Mouse (Mus musculus): ENCODE results near the gene Ccdc93. TPM values are rescaled to one million over a fixed set of nuclear protein-coding genes. Genes with fewer than 3 reads are reported as not detected.

Gene Ccdc93
- total RNA-seq, 2 experiments from 2014 or later, result 22.9 to 23.5 TPM

GRCm38 (mm10) chr1:121511186-121511585, 80.3 kb downstream of the Ccdc93 start:
- DNase-seq (ENCODE audit: low spot score in 2 of 2), result no peak

GRCm38 (mm10) chr1:121511966-121512365, 81.1 kb downstream of the Ccdc93 start:
- DNase-seq (ENCODE audit: low spot score in 2 of 2), result no peak

- no peak for DNase-seq (ENCODE audit: low spot score in 2 of 2)
Observed at GRCm38 (mm10) chr1:121518609-121519008, 87.8 kb downstream of the Ccdc93 start.

- DNase-seq (ENCODE audit: low spot score in 2 of 2), result no peak
Observed at GRCm38 (mm10) chr1:121527061-121527460, 96.2 kb downstream of the Ccdc93 start.

DNA sequence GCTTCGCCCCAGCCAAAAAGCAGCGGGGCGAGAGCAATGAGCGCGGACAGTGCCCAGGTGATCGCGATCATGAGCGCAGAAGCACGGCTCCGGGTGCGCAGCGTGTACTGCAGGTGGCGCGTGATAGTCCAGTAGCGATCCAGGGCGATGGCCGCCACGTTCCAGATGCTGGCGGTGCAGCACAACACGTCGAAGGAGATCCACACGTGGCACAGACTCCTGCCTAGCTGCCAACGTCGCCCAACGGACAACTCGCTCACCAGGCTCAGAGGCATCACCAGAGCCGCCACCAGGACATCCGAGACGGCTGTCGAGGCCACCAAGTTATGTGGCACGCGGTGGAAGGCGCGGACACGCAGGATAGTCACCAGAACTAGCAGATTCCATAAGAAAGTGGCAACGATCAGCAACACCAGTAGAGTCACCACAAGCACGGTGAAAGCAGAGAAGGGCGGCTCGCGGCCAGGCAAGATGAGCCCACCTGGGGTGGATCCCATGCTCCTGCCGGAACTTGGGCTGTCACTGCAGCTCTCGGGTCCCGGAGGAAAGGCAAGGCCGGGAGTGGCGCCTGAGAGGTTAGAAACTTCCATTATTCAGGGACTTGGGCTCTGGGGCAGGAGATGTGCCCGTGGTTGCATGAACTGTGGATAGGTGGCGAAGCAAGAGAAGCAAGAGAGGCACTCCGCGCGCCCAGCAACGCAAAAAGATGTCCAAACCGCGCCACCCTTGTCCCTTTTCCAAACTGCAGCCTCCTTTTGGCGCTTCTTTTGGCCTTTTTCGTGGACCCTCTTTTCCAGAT, 97.0 kb downstream of the Ccdc93 start:
- DNase-seq (ENCODE audit: low spot score in 2 of 2), result no peak

- DNase-seq (ENCODE audit: low spot score in 2 of 2), result no peak
Observed at GRCm38 (mm10) chr1:121528399-121528720, 97.5 kb downstream of the Ccdc93 start, which contains the start of gene Htr5b. Htr5b (minus strand) TSS chr1:121528465.

- DNase-seq (ENCODE audit: low spot score in 2 of 2), result no peak
Observed at GRCm38 (mm10) chr1:121529286-121529685, 98.4 kb downstream of the Ccdc93 start.

GRCm38 (mm10) chr1:121531439-121531838, 100.6 kb downstream of the Ccdc93 start:
- DNase-seq (ENCODE audit: low spot score in 2 of 2), result no peak

- DNase-seq (ENCODE audit: low spot score in 2 of 2), result no peak
Observed at GRCm38 (mm10) chr1:121540361-121540760, 109.5 kb downstream of the Ccdc93 start.

GRCm38 (mm10) chr1:121546844-121547243, 116.0 kb downstream of the Ccdc93 start:
- no peak for DNase-seq (ENCODE audit: low spot score in 2 of 2)

DNA sequence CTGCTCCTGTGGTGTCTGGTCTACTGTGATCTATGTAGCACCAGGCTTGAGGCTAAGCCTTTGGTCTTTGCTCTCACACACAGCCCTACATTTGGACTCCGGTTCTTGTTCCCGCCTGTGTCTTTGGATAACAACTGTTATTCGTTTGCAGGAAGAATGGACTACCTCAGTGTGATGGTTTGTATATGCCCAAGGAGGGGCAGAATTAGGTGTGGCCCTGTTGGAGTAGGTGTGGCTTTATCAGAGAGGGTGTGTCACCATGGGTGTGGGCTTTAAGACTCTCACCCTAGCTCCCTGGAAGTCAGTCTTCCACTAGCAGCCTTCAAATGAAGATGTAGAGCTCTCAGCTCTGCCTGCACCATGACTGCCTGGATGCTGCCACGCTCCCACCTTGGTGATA, 117.8 kb downstream of the Ccdc93 start:
- no peak for DNase-seq (ENCODE audit: low spot score in 2 of 2)

DNA sequence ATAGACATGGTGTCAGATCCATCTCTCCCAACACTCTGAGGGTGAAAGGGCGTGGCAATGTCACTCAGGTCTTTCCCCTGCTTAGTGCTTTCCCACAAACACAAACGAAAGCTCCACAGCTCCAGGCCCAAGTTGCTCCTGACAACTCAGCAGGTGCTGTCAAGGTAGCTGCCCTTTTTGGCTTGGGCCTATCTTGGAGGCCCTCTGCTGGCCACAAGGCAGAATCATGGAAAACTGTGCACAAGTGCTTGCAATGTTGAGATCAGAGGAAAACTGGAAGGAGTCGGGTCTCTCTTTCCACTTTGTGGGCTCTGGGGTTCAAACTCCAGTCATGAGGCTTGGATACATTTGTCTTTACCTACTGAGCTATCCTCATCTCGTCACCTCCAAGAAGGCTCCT, 118.6 kb downstream of the Ccdc93 start:
- DNase-seq (ENCODE audit: low spot score in 2 of 2), result no peak

DNA sequence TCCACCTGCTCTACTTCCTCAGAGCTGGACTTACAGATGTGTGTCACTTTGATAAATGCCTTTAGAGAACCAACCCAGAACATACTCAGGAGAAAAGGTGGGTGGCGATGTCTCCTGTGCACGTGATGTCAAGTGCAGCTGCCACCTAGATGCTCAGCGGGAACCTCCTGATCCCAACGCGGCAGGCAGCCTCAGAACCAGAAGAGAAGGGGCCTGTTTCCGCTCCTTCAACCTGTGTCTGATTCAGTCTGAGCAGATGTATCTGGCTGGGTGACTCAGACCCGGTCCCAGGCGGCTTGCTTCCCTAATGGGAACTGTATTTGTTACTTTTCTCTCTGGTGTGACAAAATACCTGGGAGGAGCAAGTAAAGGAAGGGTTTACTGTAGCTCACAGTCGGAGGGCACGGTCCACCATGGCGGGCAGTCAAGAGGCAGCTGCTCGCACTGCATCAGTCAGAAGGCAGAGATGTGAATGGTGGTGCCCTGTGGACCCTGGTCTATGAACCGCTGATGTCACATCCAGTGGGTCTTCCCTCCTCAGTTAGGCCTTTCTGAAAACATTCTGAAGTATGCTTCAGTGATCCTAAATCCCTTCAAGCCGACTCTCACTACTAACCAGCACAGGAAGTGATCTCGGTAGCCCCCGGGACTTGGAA, 120.1 kb downstream of the Ccdc93 start:
- DNase-seq (ENCODE audit: low spot score in 2 of 2), result no peak

DNA sequence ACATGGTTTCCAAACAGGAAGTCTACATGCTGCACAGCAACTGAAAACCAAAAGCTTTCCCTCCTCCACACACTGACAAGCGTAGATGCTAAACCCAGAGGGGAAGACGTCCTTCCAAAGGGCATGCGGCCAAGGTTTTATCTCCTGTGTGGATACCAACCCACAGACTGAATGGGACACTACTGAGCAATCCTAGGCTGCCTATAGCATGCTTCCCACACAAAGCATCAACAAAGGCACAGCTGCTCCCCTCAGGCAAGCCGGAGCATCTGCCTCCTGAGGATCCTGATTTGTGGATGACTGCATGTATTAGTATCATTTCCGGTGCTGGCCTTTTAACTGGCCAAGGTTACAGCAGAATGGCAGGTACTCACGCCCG, 120.6 kb downstream of the Ccdc93 start:
- DNase-seq (ENCODE audit: low spot score in 2 of 2), result no peak

Other genes with a start within 250 kb of the Ccdc93 start
- 10 to 100 TPM; 49.3 to 61.4 TPM for gene Insig2, start 98.5 kb upstream of the Ccdc93 start, total RNA-seq (2021)
- gene Htr5b, start 97.4 kb downstream of the Ccdc93 start, total RNA-seq (2021), result not detected
- 10 to 100 TPM; 45.3 to 48.2 TPM for gene Ddx18, start 136.9 kb downstream of the Ccdc93 start, total RNA-seq (2021)